Mouse (Mus musculus): ENCODE results near the gene Ntrk2.
"Not testable (repeated sequence)": the region's sequence is repeated elsewhere in the genome, so short reads cannot be mapped to it uniquely, and the experiment has no call there.

Ntrk2 gene

DNA sequence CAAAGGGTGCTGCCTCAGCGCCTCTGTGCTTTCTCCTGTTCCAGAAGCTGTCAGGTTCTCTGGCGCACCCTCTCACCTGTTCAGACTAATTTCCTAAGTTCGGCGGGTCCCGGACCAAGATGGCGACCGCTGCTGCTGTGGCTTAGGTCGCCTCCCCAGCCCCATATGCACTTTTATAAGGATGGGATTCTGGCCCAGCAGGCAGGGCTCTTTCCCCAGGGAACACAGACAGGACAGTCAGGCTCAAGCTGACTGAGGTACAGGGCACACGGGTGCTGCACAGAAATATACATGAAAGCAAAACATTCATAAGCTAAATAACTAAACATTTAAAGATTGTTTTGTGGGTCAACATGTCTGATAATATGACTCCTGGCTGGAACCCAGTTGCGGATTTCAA is 301.4 kb downstream of the Ntrk2 start:
- DNase-seq (ENCODE audit: low read depth, low spot score) = not testable (repeated sequence)

DNA sequence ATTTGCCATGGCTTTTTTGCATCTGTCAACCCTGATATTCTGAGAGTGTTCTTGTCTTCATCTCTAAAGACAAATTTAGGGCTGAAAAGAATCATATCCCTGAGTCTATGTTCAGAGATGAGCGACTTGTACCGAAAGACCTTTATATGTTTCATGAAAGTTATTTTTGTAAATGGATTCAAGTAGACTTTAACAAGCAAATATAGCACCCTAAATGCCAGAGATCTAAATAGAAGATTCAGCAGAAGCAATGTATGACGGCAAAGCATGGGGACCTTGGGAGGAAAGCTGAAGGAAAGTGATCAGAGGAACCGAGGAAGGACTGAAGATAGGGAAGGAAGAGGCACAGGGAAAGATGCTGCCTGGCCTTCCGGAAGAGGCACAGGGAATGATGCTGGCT is 303.7 kb downstream of the Ntrk2 start:
- DNase-seq (ENCODE audit: low read depth, low spot score) = no peak

DNA sequence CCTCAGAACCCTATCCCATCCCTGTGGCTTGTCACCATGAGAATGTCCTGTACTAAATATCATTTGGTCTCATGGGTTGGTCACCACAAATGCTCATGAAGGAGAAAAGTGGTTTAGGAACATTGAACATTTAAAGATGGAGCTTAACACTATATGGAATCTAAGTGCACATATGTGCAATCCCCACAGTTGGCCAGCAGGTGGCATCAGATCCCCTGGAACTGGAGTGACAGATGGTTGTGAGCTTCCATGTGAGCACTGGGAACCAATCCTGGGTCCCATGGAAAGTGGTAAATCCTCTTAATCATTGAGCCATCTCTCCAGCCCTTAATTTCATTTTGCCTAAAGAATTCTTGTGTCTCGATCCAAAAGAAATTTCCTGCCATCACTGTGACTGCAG is 308.3 kb downstream of the Ntrk2 start:
- no peak for DNase-seq (ENCODE audit: low read depth, low spot score)

DNA sequence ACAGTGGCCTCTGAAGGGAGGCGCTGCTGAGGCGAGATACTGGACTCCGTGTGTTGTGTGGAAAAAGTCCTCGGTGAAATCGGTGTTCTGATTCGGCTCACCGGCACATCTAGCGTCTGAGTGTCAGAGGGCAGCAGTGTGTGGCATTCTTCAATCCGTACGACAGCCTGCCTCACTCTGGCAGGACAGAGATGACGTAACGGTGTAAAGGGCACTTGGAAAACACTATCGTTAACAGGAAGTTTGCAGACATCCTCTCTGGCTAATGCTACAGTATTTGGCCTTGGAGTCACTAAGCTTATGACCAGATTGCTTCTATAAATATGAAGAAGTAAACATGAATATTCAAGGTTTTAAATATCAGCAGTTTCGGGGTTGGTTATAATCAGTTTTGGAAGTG is 309.2 kb downstream of the Ntrk2 start:
- no peak for DNase-seq (ENCODE audit: low read depth, low spot score)

DNA sequence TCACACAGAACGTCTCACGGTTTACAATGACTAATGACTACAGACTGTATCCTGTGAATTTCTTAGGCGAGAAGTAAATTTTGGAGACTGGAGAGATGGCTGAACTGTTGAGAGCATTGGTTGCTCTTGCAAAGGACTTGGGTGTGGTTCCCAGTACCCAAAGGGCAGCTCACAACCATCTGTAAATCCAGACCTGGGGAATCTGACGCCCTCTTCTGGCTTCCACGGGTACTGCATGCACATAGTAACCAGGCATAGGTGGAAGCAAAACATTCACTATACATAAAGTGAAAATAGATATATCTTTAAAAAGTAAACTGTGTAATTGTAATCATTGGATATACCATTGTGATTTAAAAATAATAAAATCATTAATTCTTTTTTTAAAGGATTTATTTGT is 310.9 kb downstream of the Ntrk2 start:
- no peak for DNase-seq (ENCODE audit: low read depth, low spot score)

DNA sequence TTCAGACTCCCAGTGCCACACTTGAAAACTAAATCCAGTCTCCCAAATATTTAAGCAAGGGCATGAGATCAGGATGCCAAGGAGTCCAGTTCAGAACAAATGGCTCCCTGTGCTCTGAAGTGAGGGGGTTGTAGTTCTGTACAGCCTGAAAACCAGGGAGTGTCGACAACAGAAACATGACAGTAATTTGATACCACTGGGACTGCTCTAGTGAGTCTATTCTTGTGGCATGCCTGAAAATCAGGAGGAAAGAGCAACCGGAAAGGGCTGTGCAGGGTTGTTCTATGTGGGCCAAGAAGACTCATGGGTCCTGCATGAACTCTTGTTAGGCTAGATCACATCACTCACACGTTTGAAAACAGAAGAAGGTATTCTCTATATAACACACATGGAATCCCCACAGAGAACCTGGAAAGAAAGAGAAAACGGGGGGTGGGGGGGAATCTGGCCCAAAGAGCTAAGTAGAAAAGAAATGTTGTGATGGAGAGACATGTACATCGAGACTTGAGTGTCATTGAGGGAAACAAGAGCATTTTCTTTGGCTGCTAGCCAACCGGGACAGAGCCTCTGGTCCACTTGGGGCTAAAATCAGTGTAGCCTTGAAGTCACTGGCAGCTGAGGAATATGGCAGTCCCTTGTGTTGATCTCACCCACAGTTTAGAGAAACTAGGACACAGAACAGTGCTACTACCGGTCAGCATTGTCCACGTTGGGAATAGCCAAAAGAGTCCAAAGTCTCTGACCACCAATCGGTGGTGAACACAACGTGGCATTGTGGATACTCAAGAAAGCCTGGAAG is 313.4 kb downstream of the Ntrk2 start:
- DNase-seq (ENCODE audit: low read depth, low spot score) = no peak

DNA sequence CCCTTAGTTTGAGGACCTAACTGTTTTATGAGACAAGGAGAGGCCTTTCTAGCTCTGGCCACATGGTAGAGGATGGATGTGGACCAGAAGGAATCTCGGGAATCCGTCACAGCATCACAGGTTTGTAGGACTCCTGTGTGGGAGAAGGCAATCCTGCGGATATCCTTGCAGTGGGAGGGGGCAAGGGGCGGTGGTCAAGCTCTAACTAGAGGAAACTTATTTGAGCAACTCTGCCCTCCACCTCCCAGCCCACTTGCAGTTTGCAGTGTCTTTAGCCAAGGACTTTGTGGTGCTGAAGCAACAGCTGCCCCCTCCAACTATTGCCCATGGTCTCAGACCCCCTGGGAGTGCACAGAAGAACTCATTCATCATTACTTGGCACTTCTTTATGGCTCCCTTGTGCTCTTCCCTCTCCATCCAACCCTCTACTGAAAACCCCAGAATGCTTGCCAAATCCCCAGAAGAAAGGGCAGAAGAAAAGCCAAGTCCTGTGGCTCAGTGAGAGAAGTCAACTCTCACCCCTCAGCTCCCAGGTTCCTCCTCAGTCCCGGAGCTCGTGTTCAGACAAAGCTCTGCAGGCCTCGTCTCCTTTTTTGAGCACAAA is 336.9 kb downstream of the Ntrk2 start:
- DNase-seq (ENCODE audit: low read depth, low spot score) = no peak

DNA sequence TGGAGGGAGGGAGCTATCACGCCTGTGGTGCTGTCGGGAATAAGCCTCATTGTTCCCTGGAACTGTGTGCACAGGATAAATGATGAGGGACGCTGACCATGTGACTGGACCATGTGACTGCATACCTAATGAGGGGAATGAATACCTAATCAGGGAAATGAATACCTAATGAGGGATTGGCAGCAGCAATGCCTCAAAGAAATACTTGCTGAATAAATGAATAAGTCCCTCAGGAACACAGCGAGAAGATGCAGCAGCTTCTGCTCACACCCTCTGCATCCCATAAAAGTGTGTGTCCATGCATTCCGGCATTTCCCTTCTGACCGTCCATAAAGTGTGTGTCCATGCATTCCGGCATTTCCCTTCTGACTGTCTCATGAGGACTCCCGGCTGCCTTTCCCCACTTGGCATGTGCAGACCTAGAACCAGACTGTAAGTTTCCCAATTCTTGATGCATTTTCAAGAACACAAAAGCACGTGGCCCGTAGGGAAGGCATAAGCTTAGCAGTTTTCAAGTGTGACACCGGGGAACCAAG is 338.0 kb downstream of the Ntrk2 start:
- DNase-seq (ENCODE audit: low read depth, low spot score) = no peak

DNA sequence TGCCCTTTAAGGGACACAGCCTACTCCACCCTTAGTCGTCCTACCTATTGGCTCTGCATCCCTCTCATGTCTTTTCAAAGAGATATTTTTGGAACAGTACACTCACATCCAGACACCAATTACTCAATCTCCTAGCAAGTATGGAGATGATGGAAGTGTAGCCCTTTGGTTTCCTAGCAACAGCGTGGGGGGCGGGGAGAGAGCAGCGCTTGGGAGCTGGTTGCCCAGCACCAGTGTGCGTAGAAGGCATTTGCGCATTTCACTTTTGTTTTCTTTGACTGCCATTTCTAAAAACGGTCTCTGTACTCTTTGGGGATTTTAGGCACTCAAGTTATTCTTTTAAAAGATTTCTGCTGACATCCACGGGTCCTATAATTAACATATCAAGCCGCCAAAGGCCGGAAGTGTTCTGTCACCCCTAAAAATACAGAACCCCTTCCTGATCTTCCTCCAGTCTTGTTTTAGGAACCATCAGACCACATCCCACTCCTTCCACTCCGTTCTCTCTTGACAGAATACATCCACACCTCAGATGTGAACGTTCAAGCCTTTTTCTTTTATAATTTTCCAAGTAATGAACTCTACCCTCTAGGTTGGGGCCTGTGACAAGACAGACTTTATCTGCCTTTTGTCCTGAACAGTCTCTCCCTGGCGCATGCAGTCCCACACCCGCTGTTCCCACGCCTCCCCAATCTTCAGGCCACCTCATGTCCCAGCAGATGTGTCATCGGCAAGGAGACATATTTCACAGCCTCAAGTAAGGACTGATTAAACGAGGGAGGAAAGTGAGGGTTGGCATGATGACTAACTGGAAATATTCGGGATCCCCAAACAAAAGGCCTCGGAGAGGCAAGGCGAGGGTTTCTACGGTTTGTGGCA is 339.5 kb downstream of the Ntrk2 start:
- no peak for DNase-seq (ENCODE audit: low read depth, low spot score)

DNA sequence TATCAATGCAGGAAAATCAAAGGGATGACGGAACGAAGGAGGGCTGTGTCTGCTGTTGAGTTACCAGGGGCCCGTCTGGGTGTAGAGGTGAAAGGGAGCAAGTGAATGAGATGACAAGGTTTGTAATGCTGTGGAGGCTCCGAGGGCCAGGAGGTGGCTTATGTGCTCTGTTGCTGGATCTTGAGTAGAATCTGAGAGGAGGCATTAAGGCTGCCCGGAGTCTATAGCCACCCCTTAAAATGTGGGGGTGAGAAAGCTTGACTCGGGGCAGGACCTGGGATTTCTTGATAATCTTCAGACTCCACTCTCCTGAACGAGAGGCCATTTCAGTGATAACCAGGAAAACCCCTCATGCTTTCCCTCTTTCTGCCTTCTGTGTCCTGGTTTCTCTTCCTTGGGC is 340.2 kb downstream of the Ntrk2 start:
- DNase-seq (ENCODE audit: low read depth, low spot score) = no peak

DNA sequence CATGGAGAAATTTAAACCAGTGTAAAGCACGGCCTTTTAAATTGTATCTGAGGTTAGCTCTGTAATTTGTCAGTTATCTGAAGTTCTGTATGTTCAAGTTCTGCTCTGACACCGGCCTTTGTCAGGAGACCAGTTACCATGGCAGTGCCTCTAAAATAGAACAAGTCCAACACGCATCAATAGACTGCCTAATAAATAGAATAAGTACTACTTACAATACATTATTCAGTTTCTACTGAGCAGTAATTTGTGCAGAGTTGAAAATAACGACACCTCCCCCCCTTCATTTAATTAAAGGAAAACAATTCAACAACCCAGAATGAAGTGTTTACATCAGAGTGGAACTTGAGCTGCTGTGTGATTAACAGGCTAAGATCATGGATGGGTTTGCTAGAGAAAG is 341.6 kb downstream of the Ntrk2 start:
- no peak for DNase-seq (ENCODE audit: low read depth, low spot score)

DNA sequence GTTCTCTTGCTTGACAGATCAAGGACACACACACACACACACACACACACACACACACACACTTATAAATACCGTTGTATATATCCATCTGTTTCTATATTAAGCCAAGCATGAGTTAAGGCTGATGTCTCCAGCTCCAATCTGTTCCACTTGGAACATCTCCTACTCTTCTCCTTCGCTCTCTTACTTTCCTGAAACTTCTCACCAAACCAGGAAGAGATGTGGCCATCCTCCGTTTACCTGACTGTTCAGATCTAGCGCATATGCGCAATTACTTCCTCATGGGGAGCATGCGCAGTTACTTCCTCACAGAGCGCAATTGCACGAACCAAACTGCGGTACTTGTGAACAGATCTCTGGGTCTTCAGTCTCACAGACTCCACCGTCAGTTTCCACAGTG is 342.4 kb downstream of the Ntrk2 start:
- DNase-seq (ENCODE audit: low read depth, low spot score) = no peak

DNA sequence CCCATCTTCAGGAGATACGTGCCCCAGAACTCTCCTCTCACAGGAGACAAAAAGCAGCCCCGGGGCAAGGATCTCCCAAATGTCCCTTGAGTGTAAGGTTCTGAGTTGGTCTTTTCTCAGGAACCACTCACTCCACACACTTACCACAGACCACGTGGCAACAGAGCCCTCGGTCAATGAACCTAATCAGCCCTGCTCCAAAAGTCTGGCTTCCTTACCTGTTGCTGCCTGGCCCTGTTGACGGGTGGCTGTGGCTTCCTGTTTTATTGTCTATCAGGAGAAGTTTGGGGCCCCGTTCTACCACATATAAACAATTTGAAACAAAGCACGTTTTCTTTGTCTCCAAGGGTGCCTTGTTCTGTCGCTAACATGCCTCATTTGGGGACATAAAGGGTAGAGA is 357.6 kb downstream of the Ntrk2 start:
- no peak for DNase-seq (ENCODE audit: low read depth, low spot score)

DNA sequence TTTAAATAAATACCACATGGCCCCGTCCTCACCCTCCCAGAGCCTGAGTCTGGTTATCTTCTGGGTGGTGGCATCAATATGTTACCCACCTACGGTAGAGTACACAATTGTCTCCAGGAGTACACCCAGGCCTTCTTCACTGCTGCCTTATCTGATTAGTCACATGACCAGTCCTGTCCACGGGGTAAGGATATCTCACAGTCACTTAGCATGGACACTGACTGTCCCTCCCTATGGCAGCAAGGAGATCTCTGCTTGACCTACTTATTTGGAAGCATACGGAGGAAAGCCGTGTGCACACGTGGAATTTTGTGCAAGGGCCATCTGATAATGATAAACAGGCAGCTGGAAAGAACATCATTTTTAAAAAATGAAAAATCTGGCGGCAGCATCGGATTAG is 367.5 kb downstream of the Ntrk2 start:
- DNase-seq (ENCODE audit: low read depth, low spot score) = no peak

DNA sequence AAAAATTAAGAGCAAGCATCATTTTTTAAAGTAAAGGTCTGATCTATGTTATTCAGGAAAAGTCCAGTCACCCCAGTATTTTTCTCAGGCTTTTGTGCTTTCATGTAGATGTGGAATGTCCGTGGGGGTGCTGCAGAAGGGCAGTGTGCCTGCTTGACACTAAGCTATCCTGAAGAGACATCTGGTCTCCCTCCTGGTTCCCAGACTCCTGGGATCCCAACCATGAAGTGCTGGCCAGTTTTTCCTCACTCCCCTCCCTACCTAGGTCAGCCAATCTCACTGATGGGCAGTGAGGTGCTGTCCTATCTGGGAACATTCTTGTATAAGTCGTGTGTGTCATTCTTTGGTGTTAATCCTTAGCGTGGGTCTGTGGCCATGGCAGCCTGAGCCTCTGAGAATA is 369.7 kb downstream of the Ntrk2 start:
- DNase-seq (ENCODE audit: low read depth, low spot score) = no peak

DNA sequence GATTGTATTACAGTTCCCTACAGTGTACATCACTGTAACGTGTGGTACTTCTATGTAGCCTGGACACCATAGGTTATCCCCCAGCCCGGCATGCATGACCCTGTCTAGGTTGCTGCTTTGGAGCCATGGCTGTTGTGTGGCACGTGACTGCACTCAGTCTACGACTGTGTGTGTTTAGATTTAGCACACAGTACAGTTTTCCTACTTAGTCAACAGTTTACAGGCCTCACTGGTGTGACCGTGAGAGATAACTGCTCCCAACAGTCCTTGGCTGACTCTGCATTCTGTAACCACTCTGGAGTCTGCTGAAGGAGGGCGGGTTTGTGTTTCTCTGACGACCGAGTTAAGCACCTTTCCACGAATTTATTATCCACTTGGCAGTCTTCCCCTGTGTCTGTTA is 370.1 kb downstream of the Ntrk2 start:
- no peak for DNase-seq (ENCODE audit: low read depth, low spot score)

DNA sequence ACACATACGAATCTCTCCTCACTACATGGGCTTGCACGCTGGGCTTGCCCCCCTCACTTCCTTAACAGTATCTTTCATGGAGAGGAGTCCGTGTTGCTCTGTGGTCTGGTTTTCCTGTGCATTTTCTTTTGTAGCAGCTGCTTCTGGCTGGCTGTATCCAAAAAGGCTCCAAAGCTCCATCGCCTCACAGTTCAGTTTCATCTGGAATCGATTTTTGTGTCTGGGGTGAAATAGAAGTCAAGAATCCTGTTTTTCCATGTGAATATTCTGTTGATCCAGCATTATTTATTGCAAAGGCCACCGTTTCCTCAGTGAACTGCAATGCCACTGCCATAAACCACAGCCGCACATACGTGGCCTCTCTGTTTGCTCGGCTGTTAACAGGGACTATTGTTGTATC is 370.6 kb downstream of the Ntrk2 start:
- DNase-seq (ENCODE audit: low read depth, low spot score) = no peak

DNA sequence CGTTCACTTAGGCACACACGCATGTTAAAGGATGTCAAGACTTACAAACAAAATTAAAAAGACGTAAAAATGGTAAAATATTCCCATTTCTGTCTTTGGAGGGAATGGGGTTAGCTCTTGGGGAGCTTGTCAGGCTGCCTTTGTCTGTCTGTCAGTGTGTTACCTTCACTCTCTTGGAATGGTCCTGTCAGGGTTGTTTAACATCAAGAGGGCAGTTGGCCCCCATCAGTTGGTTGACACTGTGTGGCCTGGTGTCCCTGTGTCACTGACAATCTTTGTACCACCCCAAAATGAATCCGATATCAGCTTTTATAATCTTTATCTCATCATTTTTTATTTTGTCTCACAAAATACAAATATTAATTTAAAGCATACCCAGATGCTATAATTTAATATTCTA is 373.6 kb downstream of the Ntrk2 start:
- no peak for DNase-seq (ENCODE audit: low read depth, low spot score)

DNA sequence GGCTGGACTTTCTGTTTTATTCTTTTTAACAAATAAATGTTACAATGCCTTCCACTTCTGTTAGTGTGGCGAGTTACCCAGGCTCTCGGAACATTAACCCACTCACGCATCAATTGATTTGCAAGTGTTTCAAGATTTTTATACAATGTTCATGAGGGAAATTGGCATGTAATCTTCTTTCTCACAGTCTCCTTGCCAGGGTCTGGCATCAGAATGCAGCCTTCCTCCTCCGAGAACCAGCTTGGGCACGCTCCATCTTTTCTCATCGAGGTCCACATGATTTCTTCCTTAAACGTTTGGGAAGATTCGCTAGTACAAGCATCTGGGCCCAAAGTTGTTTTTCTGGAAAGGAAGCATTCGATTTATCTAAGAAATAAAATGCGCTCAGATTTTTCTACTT is 374.4 kb downstream of the Ntrk2 start:
- DNase-seq (ENCODE audit: low read depth, low spot score) = no peak

DNA sequence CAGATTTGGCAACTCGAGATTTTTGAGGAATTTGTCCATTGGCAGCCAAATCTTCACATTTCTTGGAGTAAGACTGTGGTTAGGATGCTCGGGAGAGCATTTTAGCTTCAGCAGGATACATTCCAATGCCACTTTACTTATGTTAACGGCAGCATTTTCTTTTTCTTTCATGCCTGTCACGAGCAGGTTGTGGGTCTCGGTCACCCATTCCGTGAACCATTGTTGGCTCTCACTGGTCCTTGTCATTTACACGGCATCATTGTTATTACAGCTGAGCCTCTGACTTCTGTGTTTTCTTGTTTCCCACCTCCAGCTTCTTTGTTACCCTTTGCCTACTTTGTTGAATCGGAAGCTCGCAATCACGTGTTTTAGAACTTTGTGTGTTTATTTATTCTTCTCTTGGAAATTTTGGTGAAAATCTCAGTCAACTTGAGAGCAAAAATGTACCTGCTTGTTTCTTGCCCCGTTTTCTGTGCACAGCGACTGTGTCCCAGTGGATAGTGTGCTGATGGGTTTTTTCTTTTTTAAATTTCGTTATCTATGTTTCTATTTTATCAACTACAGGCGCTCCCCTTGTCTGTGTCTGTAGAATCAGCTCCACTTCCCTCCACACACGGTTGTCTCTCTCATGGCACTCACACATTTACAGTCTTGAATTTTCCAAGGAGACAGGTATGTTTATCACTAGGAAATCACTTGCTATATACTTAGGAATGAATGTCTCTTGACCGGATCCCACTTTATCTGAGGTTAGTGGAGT is 375.0 kb downstream of the Ntrk2 start:
- no peak for DNase-seq (ENCODE audit: low read depth, low spot score)

DNA sequence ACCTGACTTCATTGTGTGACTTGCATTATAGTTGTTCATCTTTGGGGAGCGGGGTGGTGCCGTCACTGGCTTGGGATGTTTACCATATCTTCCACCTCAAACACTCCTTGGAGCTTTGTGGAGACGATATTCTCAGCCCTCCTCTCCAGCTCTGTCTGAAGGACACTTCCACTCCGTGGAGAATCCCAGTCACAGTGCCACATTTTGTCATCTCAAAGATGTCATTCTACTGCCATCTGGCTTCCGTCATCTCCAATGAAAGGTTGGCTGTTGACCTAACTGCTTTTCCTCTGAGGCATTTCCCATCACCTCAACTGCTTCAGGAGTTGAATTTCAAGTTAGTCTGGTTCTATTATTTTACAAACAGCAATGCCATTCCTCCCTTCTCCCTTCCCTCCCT is 376.3 kb downstream of the Ntrk2 start:
- DNase-seq (ENCODE audit: low read depth, low spot score) = no peak

All from WW6 (cell line).